Mouse (Mus musculus) inflammation-experienced regulatory T-cells, adult 6 months (primary cell): ENCODE measurements around the gene Msl1. TPM values are rescaled to one million over a fixed set of nuclear protein-coding genes. Genes with fewer than 3 reads are reported as not detected.

Source experiments
- ATAC-seq: one replicate; pipeline ENCODE4 v1.8.0; 2017
- polyA plus RNA-seq, 3 experiments: library from polyadenylated mRNA; unstranded; fragments of 100-300 nt; shearing (Covaris generic); gene quantifications; one replicate each; pipeline ENCODE4 v1.2.1; 2017

The Msl1 gene
- polyA plus RNA-seq, 3 experiments from 2014 or later: 16.7 to 26.3 (median 20.4) TPM

DNA sequence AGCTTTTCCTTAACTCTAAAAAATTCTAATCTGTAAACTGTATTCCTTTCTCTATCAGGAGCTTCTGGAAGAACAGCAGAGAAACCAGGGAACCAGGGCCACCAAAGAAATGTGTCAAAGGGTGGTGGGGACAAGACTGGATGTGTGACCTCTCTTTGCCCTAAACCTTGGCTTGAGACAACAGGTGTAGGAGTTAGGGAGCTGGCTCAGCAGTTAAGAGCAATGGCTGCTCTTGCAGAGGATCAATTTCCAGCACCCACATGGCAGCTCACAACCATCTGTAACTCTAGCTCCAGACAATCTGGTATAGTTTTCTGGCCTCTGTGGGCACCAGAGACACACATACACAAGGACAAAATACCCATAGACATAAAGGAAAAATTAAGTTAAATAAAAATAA lies 17.4 kb upstream of the Msl1 start:
- no peak for ATAC-seq

DNA sequence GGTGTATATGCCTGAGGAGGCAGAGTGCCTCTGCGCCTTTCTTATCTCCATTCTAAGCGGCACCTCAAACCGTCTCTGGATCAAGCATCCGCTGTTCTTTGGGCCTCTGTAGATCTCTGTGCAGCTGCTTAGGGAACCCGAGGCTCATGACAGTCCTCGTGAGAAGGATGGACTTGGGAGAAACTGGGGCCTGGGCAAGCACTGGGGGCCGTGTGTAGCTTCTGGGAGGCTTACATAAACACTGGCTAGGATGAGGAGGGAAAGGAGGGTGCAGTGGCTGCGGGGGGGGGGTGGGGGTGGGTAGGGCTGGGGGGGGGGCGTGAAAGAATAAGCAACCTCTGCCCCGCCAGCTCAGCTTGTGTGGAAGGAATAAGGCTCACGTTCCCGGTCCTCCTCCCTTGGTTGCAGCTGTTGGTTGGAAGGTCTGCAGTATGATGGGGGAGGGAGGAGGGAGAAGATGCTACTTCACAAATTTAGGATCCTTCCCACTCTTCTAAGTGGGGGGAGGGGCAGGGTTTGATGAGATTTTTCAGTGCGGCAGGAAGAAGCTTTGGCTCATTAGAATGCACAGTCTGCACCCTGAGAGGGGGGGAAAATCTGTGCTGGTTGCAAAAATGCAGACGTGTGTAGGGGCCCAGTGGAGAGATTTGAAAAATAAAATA lies 13.3 kb upstream of the Msl1 start:
- ATAC-seq: no peak

- ATAC-seq: peak; percentile 19
Measured at GRCm38 (mm10) chr11:98782651-98783235, 12.6 kb upstream of the Msl1 start.

- ATAC-seq: peak; percentile 76
Measured at GRCm38 (mm10) chr11:98783236-98783696, 12.1 kb upstream of the Msl1 start.

GRCm38 (mm10) chr11:98784139-98784538 lies 11.2 kb upstream of the Msl1 start:
- no peak for ATAC-seq

GRCm38 (mm10) chr11:98785214-98785613 lies 10.1 kb upstream of the Msl1 start:
- ATAC-seq: no peak

DNA sequence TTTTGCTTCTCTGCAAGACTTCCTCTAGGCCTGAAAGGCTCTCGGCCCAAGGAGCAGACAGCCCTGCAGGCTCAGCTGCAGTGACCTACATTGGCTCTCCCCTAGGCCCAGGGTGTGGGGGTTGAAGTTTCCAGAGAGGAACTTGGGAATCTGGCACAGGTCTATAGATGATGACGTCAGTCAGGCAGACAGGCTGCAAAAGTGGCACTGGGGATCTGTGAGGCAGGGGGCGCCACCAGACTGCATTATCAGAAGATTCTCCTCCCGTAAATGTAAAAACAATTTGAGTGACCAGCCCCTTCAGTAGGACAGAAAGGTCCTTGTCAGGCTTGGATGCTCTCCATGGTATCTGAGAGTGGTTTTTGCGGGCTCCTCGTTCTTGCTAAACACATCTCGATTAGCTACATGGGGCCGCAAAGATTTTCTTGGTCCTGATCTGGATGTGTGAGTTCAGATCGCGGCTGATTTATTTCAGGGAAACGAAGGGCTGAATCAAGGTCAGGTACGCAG lies 9.5 kb upstream of the Msl1 start:
- no peak for ATAC-seq

DNA sequence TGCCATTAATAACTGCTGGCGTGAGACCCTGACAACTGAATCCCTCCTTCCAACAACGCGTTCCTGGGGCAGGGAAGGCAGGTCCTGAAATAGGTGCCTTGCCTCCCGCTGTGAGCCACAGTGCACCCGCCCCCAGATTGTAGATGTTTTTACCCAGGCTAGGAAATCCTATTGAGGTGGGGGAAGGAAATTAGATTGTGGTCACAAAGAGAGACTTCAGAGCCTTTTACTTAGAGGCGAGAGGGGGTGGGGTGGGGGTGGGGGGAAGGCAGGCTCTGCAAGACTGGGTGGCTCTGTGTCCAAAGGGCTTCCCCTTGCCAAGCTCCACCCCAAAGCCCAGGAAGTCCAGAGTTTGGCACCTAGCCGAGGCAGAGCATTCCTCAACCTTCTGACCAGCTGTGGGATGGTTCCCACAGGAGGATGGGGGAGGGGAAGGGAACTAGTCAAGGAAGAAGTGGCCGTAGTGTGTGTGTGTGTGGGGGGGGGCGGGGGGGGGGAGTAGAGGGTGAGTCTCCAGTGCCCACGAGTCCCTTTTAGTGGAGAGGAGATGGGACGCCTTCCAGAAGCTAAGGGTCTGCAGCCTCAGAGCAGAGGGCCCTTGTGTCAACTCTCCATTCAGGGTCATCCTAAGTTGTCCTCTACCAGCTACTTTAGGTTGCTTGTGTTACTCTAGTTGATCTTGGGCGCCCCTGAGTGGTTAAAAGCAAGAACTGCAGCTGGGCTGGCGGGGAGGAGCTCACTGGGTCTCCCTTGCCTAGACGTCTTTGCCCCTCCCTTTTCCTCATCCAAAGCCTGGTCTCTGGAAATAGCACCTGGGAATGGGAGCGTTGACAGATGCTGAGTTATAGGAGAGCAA lies 8.7 kb upstream of the Msl1 start:
- ATAC-seq: peak; percentile 49

DNA sequence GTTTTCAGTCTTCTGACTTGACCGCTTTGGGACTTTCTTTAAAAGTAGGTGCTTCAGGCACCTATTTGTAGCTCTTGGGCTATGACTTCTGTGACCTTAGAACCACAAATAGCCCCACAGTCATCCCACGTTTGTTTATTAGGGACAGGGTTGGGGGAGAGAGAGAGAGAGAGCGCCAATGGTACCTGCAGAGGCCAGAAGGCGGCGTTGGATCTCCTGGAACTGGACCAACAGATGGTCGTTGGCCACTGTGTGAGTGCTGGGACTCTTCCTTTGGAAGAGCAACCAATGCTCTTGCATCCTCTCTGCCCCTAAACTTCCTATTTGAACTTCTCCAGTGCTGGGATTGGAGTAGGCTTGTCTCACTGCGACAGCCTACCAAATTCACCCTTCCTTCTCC lies 8.1 kb upstream of the Msl1 start:
- ATAC-seq: no peak

GRCm38 (mm10) chr11:98787691-98788090 lies 7.6 kb upstream of the Msl1 start:
- ATAC-seq: no peak

DNA sequence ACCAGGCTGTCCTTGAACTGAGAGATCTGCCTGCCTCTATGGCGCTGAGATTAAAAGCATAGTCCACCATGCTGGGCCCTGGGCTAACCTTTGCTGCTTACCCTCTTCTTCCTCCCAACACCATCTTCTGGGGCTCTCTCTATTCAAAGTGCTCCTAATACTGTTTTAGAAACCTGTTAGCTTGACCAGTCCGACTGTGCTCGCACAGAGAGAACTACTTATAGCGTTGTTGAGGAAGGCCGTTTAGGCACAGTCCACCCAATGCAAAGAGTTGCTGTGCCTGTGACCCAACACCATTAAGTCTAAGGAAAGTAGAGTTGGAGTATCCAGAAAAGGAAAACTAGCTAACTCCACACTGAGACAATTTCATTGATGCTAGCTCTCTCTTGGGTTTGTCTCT lies 7.2 kb upstream of the Msl1 start:
- no peak for ATAC-seq

GRCm38 (mm10) chr11:98788550-98789218 lies 6.6 kb upstream of the Msl1 start:
- ATAC-seq: peak; percentile 89

- ATAC-seq: peak; percentile 3
Measured at GRCm38 (mm10) chr11:98789219-98789807, 6.0 kb upstream of the Msl1 start.

- ATAC-seq: no peak
Measured at GRCm38 (mm10) chr11:98789824-98790223, 5.5 kb upstream of the Msl1 start.

GRCm38 (mm10) chr11:98790631-98791205 lies 4.6 kb upstream of the Msl1 start:
- ATAC-seq: no peak

DNA sequence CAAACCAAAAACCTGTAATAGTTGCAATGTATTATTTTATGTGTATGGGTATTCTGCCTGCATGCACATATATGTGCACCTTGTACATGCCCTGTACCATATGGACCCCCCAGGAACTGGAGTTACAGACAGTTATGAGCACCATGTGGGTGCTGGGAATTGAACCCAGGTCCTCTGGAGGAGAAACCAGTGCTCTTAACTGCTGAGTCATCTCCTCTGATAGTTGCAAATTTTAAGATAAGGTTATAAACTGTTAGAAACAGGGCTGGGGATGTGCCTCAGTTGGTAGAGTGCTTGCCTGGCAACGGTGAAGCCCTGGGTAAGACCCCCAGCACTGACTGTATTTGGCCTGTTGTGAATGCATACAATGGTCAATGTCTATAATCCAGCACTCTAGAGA lies 3.9 kb upstream of the Msl1 start:
- no peak for ATAC-seq

DNA sequence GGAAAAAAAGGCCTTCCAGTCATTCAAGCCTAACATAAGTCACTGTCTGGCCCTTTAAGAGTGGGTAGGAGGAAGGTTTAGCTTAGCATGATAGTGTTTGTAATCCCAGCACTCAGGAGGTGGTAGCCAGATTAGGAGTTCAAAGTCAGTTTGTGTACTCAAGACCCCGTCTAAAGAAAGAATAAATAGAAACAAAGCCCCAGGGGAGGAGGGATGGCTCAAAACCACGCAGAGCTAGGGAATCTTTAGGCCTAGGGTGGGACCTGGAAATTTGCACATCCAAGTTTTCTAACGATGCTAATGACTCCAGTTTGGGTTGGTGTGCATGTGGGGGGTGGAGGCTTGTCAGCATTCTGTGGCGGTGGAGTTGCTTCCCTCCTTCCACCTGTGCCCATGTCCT lies 3.2 kb upstream of the Msl1 start:
- ATAC-seq: no peak

DNA sequence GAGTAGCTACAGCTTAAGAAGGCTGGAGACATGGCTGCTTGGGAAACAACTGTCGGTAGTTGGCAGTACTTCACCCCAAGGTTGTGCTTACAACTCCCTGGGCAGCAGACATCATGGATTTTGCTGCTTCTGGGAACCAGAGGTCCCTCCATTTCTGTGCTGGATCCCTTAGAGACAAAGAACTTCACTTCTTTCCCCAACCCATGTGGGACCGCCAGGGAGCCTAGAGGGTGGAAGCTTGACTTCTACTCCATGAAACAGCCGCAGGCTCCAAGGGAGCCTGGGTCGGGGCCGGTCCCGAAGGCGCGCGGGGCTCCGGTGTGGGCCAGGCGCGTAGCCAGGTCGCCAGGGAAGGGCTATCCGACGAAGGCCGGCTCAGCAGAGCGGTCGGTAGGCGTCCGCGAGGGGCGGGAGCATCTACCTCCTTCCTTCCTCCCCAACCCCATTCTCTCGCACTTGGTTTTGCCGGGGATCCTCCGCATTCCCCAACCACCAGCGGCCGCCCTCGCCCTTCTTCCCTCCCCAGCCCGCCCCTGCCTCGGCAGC lies 774 bp upstream of the Msl1 start:
- peak; percentile 62 for ATAC-seq

DNA sequence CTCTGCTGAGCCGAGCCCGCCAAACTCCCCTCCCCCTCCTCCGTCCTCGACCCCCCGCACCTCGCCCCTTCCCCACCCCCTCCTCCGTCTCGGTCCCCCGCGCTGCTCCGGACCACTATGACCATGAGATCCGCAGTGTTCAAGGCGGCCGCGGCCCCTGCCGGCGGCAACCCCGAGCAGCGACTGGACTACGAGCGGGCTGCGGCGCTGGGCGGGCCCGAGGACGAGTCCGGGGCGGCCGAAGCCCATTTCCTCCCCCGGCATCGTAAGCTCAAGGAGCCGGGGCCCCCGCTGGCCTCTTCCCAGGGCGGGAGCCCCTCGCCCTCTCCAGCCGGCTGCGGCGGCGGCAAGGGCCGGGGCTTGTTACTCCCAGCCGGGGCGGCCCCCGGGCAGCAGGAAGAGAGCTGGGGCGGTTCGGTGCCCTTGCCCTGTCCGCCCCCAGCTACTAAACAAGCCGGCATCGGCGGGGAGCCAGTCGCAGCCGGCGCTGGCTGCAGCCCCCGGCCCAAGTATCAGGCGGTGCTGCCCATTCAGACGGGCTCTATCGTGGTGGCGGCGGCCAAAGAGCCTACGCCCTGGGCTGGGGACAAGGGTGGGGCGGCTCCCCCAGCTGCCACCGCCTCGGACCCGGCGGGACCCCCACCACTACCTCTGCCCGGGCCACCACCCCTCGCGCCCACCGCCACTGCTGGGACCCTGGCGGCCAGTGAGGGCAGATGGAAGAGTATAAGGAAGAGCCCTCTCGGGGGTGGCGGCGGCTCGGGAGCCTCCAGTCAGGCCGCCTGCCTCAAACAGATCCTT lies 598 bp downstream of the Msl1 start:
- peak; percentile 12 for ATAC-seq

- ATAC-seq: peak; percentile 37
Measured at GRCm38 (mm10) chr11:98796515-98797216, 1.4 kb downstream of the Msl1 start.
